Mouse (Mus musculus): ENCODE results near the gene Ddah1.

Ddah1 gene

GRCm38 (mm10) chr3:145764416-145764815 lies 5.9 kb downstream of the Ddah1 start:
- DNase-seq (ENCODE audit: low spot score) = no peak

- no peak for DNase-seq (ENCODE audit: low spot score)
These were observed 10.0 kb downstream of the Ddah1 start for GRCm38 (mm10) chr3:145768439-145768838.

- DNase-seq (ENCODE audit: low spot score) = no peak
These were observed 14.9 kb downstream of the Ddah1 start for GRCm38 (mm10) chr3:145773384-145773783.

- DNase-seq (ENCODE audit: low spot score) = no peak
These were observed 15.9 kb downstream of the Ddah1 start for GRCm38 (mm10) chr3:145774336-145774735.

- DNase-seq (ENCODE audit: low spot score) = no peak
These were observed 16.8 kb downstream of the Ddah1 start for GRCm38 (mm10) chr3:145775236-145775635.

GRCm38 (mm10) chr3:145775862-145776261 lies 17.4 kb downstream of the Ddah1 start:
- DNase-seq (ENCODE audit: low spot score) = no peak

GRCm38 (mm10) chr3:145777006-145777405 lies 18.5 kb downstream of the Ddah1 start:
- no peak for DNase-seq (ENCODE audit: low spot score)

GRCm38 (mm10) chr3:145778406-145778922 lies 20.0 kb downstream of the Ddah1 start:
- DNase-seq (ENCODE audit: low spot score) = no peak

GRCm38 (mm10) chr3:145779279-145779973 lies 21.0 kb downstream of the Ddah1 start:
- no peak for DNase-seq (ENCODE audit: low spot score)

- no peak for DNase-seq (ENCODE audit: low spot score)
These were observed 22.4 kb downstream of the Ddah1 start for GRCm38 (mm10) chr3:145780784-145781442.

- no peak for DNase-seq (ENCODE audit: low spot score)
These were observed 26.8 kb downstream of the Ddah1 start for GRCm38 (mm10) chr3:145785244-145785643.

GRCm38 (mm10) chr3:145787303-145787702 lies 28.8 kb downstream of the Ddah1 start:
- DNase-seq (ENCODE audit: low spot score) = no peak

- no peak for DNase-seq (ENCODE audit: low spot score)
These were observed 30.6 kb downstream of the Ddah1 start for GRCm38 (mm10) chr3:145789114-145789513.

- DNase-seq (ENCODE audit: low spot score) = no peak
These were observed 31.8 kb downstream of the Ddah1 start for GRCm38 (mm10) chr3:145790233-145790632.

GRCm38 (mm10) chr3:145790709-145791108 lies 32.2 kb downstream of the Ddah1 start:
- DNase-seq (ENCODE audit: low spot score) = no peak

GRCm38 (mm10) chr3:145794355-145794754 lies 35.9 kb downstream of the Ddah1 start:
- DNase-seq (ENCODE audit: low spot score) = no peak

- no peak for DNase-seq (ENCODE audit: low spot score)
These were observed 37.4 kb downstream of the Ddah1 start for GRCm38 (mm10) chr3:145795896-145796295.

- no peak for DNase-seq (ENCODE audit: low spot score)
These were observed 39.6 kb downstream of the Ddah1 start for GRCm38 (mm10) chr3:145798042-145798441.

GRCm38 (mm10) chr3:145798751-145799188 lies 40.3 kb downstream of the Ddah1 start:
- DNase-seq (ENCODE audit: low spot score) = no peak

GRCm38 (mm10) chr3:145799365-145799764 lies 40.9 kb downstream of the Ddah1 start:
- no peak for DNase-seq (ENCODE audit: low spot score)

- DNase-seq (ENCODE audit: low spot score) = no peak
These were observed 43.6 kb downstream of the Ddah1 start for GRCm38 (mm10) chr3:145802106-145802505.

GRCm38 (mm10) chr3:145805848-145806247 lies 47.4 kb downstream of the Ddah1 start:
- no peak for DNase-seq (ENCODE audit: low spot score)

GRCm38 (mm10) chr3:145806502-145806901 lies 48.0 kb downstream of the Ddah1 start:
- no peak for DNase-seq (ENCODE audit: low spot score)

Data from left cerebral cortex, adult 11 months (tissue).